Mouse (Mus musculus) kidney, embryonic 16.5 days (tissue): Measurements from ENCODE around the gene Fgfr2. TPM values are rescaled to one million over a fixed set of nuclear protein-coding genes. Genes with fewer than 3 reads are reported as not detected.

Source experiments
- ATAC-seq: fragments of 200-750 bp; cut with Nextera tagmentation; 2 replicates; pipeline ENCODE4 v1.8.0; 2017; ENCODE audit warnings: moderate TSS enrichment; ENCODE audit not compliant: low FRiP score, low TSS enrichment
- H3K27ac ChIP-seq: fragments of 300-500 bp; sonication (generic); 2 replicates; pipeline ENCODE4 v1.5.1; 2014; ENCODE audit warnings: low read length
- H3K27me3 ChIP-seq: fragments of 300-500 bp; sonication (generic); 2 replicates; pipeline ENCODE4 v1.6.1; 2014; ENCODE audit warnings: low read length, control low read depth, mixed read lengths; ENCODE audit not compliant: insufficient read depth
- H3K36me3 ChIP-seq: fragments of 300-500 bp; sonication (generic); 2 replicates; pipeline ENCODE4 v1.6.1; 2014; ENCODE audit warnings: low read length, control low read depth, mixed read lengths; ENCODE audit not compliant: insufficient read depth
- H3K4me1 ChIP-seq: fragments of 300-500 bp; sonication (generic); 2 replicates; pipeline ENCODE4 v1.6.1; 2014; ENCODE audit warnings: low read length, control low read depth, mixed read lengths; ENCODE audit not compliant: insufficient read depth
- H3K4me2 ChIP-seq: fragments of 300-500 bp; sonication (generic); replicated peaks from 2 replicates; pipeline ENCODE4 v1.6.1; 2014; ENCODE audit warnings: low read depth, low read length
- H3K4me3 ChIP-seq: fragments of 300-500 bp; sonication (generic); 2 replicates; pipeline ENCODE4 v1.5.1; 2014; ENCODE audit warnings: mild to moderate bottlenecking, low read length
- H3K9ac ChIP-seq: fragments of 300-500 bp; sonication (generic); replicated peaks from 2 replicates; pipeline ENCODE4 v1.6.1; 2014; ENCODE audit warnings: low read length
- H3K9me3 ChIP-seq: fragments of 300-500 bp; sonication (generic); 2 replicates; pipeline ENCODE4 v1.6.1; 2016; ENCODE audit warnings: low read length, control low read depth
- WGBS: fragments of 180-500 bp; shearing (Covaris S2); extraction: QIAGEN DNeasy Blood & Tissue Kit; methylation state at CpG from one replicate; pipeline ENCODE4 v1.1.7; 2014; 5-methylcytosine and 5-hydroxymethylcytosine counted together
- polyA plus RNA-seq: library from polyadenylated mRNA; unstranded; fragments of >200 nt; fragmentation: Nextera tagmentation; extraction: Ambion mirVana; gene quantifications from 2 replicates; pipeline ENCODE4 v1.2.1, GENCODE M21; 2015

Gene Fgfr2
- polyA plus RNA-seq, 1 experiment from 2014 or later, result 118 TPM

DNA sequence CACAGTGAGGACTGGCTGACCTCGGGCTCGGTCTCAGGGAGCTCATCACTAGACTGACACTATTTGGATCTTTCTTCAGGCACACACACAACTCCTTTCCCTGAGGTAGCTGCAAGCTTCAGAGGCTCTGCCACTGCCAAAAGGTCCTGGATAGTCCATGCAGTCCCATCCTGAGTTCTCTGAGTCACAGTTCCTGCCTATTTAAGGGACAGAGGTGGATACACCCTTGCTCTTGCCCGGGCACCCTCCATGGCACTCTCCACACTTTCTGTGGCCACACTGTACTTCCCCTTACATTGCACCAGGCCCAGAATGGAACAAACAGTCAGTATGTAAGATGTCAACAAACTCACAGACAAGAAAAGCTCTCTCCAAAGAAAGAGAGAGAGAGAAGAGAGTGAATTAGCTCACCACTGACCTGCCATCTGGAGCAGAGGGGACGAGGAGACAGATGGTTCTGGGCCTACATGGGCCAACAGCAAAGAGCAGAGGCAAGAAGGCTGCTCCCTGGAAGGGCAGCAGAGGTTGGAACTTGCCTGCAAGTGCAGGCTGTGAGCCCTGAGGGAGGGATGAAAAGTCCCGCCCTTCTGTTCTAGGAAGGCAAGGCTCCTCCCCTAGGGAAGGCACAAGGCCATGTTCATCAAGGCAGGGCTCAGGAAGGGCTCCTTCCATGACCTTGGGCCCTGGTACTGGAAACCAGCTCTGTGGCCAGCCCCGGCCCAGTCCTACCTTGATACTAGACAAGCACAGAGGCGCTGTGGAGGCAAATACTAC is 346.6 kb downstream of the Fgfr2 start:
- peaks cover 22% of the 10 kb centered on the region for H3K4me1 ChIP-seq
- 79% methylated on average over 7 of the region's 7 CpGs for WGBS
- no peaks in the 10 kb centered on the region for H3K27me3 ChIP-seq
- H3K36me3 ChIP-seq, result peaks cover 17% of the 10 kb centered on the region; the same call in 1 of the 2 replicates
- no peak overlapping the region for H3K4me3 ChIP-seq
- H3K9me3 ChIP-seq, result no peaks in the 10 kb centered on the region
- ATAC-seq, result no peak
- no peak overlapping the region for H3K27ac ChIP-seq
- no peak overlapping the region for H3K4me2 ChIP-seq
- no peak overlapping the region for H3K9ac ChIP-seq

GRCm38 (mm10) chr7:132775922-132776321 is 347.2 kb downstream of the Fgfr2 start:
- Histone ChIP-seq H3K9me3 (no peaks in the 10 kb centered on the region), H3K27ac (no peak overlapping the region), H3K9ac (no peak overlapping the region), H3K36me3 (peaks cover 17% of the 10 kb centered on the region; the same call in 1 of the 2 replicates), H3K4me1 (peaks cover 16% of the 10 kb centered on the region), H3K4me3 (no peak overlapping the region), H3K27me3 (no peaks in the 10 kb centered on the region), H3K4me2 (no peak overlapping the region)
- ATAC-seq, result no peak
- 94% methylated on average over 10 of the region's 10 CpGs for WGBS

- Histone ChIP-seq H3K36me3 (peaks cover 17% of the 10 kb centered on the region; the same call in 1 of the 2 replicates), H3K4me1 (peaks cover 10% of the 10 kb centered on the region), H3K9me3 (no peaks in the 10 kb centered on the region), H3K27ac (0 out of 2 replicates have a peak overlapping the region, but pooled peaks have one; percentile 33), H3K9ac (no peak overlapping the region), H3K27me3 (no peaks in the 10 kb centered on the region), H3K4me3 (no peak overlapping the region), H3K4me2 (no peak overlapping the region)
- WGBS, result 71% methylated on average over 5 of the region's 5 CpGs
- no peak for ATAC-seq
Observed at GRCm38 (mm10) chr7:132775333-132775732, 347.8 kb downstream of the Fgfr2 start.

DNA sequence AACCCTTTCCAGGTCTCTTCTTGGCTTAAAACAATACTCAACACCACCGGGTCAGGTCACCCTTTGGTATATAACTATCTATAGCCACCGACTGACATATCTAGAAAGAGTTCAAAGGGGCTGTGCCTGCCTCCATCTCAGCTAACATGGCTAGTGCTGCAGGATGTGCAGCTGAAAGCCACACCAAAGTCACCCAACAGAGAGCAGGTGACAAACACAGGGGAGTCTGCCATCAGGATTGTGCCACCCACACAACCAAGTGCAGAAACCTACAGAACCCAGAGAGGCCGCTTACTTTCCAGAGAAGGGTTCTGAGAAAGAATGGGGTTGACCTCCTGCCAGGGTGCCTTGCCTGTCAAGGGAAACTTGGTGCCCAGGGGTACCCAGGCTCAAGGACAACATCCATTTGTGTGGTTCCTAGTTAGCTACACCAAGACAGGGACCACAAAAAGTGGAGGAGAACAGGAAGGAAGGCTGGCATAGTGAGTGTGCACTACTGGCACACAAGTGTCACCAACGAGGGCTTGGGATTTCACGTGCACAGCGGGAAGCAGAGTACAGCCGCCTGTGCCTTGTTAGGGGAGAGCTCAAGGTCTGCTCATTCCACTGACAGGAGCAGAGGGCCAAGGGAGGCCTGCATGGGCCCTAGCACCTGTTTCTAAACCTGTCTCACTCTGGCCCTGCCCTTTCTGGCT is 350.0 kb downstream of the Fgfr2 start:
- Histone ChIP-seq H3K27ac (no peak overlapping the region), H3K4me3 (no peak overlapping the region), H3K27me3 (no peaks in the 10 kb centered on the region), H3K9ac (no peak overlapping the region), H3K4me2 (no peak overlapping the region), H3K36me3 (peaks cover 23% of the 10 kb centered on the region; the same call in 1 of the 2 replicates), H3K9me3 (no peaks in the 10 kb centered on the region), H3K4me1 (peaks cover 12% of the 10 kb centered on the region)
- ATAC-seq, result no peak
- 93% methylated on average over 7 of the region's 7 CpGs for WGBS

DNA sequence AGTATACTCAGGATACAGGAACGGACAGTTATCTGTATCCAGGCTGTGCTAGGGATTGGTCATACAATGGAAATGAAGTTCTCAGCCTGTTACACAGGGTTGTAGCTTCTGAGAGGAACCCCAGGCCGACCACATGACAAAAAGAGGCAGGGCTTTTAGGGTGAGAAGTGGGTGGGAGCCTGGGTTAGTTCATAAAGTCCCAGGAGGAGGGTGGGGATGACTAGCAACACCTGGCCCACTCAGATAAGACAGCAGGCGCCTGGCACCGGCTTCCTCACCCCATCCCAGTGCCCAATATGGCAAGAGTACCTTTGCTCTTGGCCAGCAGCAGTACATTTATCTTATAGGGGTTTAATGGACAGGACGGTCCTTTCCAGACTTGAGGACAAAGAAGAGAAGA is 350.7 kb downstream of the Fgfr2 start:
- H3K4me3 ChIP-seq, result no peak overlapping the region
- no peaks in the 10 kb centered on the region for H3K9me3 ChIP-seq
- no peak for ATAC-seq
- H3K4me2 ChIP-seq, result no peak overlapping the region
- no peak overlapping the region for H3K9ac ChIP-seq
- 91% methylated on average over 5 of the region's 5 CpGs for WGBS
- no peak overlapping the region for H3K27ac ChIP-seq
- H3K4me1 ChIP-seq, result peaks cover 16% of the 10 kb centered on the region
- H3K36me3 ChIP-seq, result peaks cover 18% of the 10 kb centered on the region; the same call in 1 of the 2 replicates
- H3K27me3 ChIP-seq, result no peaks in the 10 kb centered on the region

GRCm38 (mm10) chr7:132768498-132769344 is 354.4 kb downstream of the Fgfr2 start:
- peaks cover 6% of the 10 kb centered on the region; the same call in 1 of the 2 replicates for H3K36me3 ChIP-seq
- WGBS, result 72% methylated on average over 12 of the region's 12 CpGs
- no peak overlapping the region for H3K4me3 ChIP-seq
- H3K9ac ChIP-seq, result no peak overlapping the region
- no peaks in the 10 kb centered on the region for H3K27me3 ChIP-seq
- no peak overlapping the region for H3K4me2 ChIP-seq
- H3K27ac ChIP-seq, result 0 out of 2 replicates have a peak overlapping the region, but pooled peaks have one; percentile 20
- H3K4me1 ChIP-seq, result peaks cover 18% of the 10 kb centered on the region
- no peaks in the 10 kb centered on the region for H3K9me3 ChIP-seq
- no peak for ATAC-seq

GRCm38 (mm10) chr7:132767999-132768370 is 355.2 kb downstream of the Fgfr2 start:
- H3K4me1 ChIP-seq, result peaks cover 18% of the 10 kb centered on the region
- no peaks in the 10 kb centered on the region for H3K9me3 ChIP-seq
- H3K9ac ChIP-seq, result no peak overlapping the region
- no peak overlapping the region for H3K4me2 ChIP-seq
- WGBS, result 81% methylated on average over 4 of the region's 4 CpGs
- H3K27ac ChIP-seq, result 0 out of 2 replicates have a peak overlapping the region, but pooled peaks have one; percentile 16
- ATAC-seq, result no peak
- no peaks in the 10 kb centered on the region for H3K27me3 ChIP-seq
- H3K36me3 ChIP-seq, result peaks cover 6% of the 10 kb centered on the region; the same call in 1 of the 2 replicates
- no peak overlapping the region for H3K4me3 ChIP-seq

GRCm38 (mm10) chr7:132767233-132767998 is 355.7 kb downstream of the Fgfr2 start:
- no peak for ATAC-seq
- Histone ChIP-seq H3K27me3 (no peaks in the 10 kb centered on the region), H3K9ac (no peak overlapping the region), H3K36me3 (peaks cover 6% of the 10 kb centered on the region; the same call in 1 of the 2 replicates), H3K4me3 (no peak overlapping the region), H3K4me2 (no peak overlapping the region), H3K27ac (0 out of 2 replicates have a peak overlapping the region, but pooled peaks have one; percentile 16), H3K9me3 (no peaks in the 10 kb centered on the region), H3K4me1 (peaks cover 18% of the 10 kb centered on the region)
- WGBS, result 46% methylated on average over 12 of the region's 12 CpGs
